Mouse (Mus musculus) adrenal gland, adult 2 months (tissue): Measurements from ENCODE around the gene Apc2. TPM values are rescaled to one million over a fixed set of nuclear protein-coding genes. Genes with fewer than 3 reads are reported as not detected.

Source experiments
- DNase-seq: peaks from one replicate; pipeline ENCODE4 v3.0.0; 2021
- polyA plus RNA-seq: library from polyadenylated mRNA; depleted of rRNA; stranded (reverse); fragments of >200 nt; gene quantifications from 2 replicates; pipeline ENCODE4 v1.2.3, GENCODE M21; 2012
- total RNA-seq, 2 experiments: library from RNA; stranded (reverse); gene quantifications; 2 replicates each; pipeline ENCODE4 v1.2.3; 2021

Gene Apc2
- total and polyA plus RNA-seq, 3 experiments: 0.72 to 3.0 (median 2.5) TPM

- DNase-seq: no peak
Measured at GRCm38 (mm10) chr10:80294311-80294710, 1.5 kb upstream of the Apc2 start.

- DNase-seq: no peak
Measured at GRCm38 (mm10) chr10:80294788-80295303, 931 bp upstream of the Apc2 start.

GRCm38 (mm10) chr10:80296824-80297223 lies 1.0 kb downstream of the Apc2 start:
- DNase-seq: no peak

- DNase-seq: no peak
Measured at GRCm38 (mm10) chr10:80297526-80298133, 1.9 kb downstream of the Apc2 start.

GRCm38 (mm10) chr10:80298571-80299281 lies 2.9 kb downstream of the Apc2 start:
- DNase-seq: no peak

- DNase-seq: no peak
Measured at GRCm38 (mm10) chr10:80299301-80299700, 3.5 kb downstream of the Apc2 start.

GRCm38 (mm10) chr10:80299824-80300223 lies 4.0 kb downstream of the Apc2 start:
- no peak for DNase-seq

GRCm38 (mm10) chr10:80300672-80301181 lies 5.0 kb downstream of the Apc2 start:
- DNase-seq: no peak

- DNase-seq: no peak
Measured at GRCm38 (mm10) chr10:80301256-80302081, 5.7 kb downstream of the Apc2 start.

GRCm38 (mm10) chr10:80302082-80302355 lies 6.2 kb downstream of the Apc2 start:
- DNase-seq: no peak

- peak; percentile 78 for DNase-seq
Measured at GRCm38 (mm10) chr10:80302471-80302881, 6.7 kb downstream of the Apc2 start.

- DNase-seq: no peak
Measured at GRCm38 (mm10) chr10:80304458-80304857, 8.7 kb downstream of the Apc2 start.

- DNase-seq: no peak
Measured at GRCm38 (mm10) chr10:80304862-80305261, 9.1 kb downstream of the Apc2 start.

- DNase-seq: no peak
Measured at GRCm38 (mm10) chr10:80311560-80311959, 15.8 kb downstream of the Apc2 start.

GRCm38 (mm10) chr10:80312586-80313504 lies 17.1 kb downstream of the Apc2 start:
- no peak for DNase-seq

GRCm38 (mm10) chr10:80313627-80314201 lies 17.9 kb downstream of the Apc2 start:
- DNase-seq: no peak

- no peak for DNase-seq
Measured at GRCm38 (mm10) chr10:80314494-80315001, 18.8 kb downstream of the Apc2 start.

- DNase-seq: no peak
Measured at GRCm38 (mm10) chr10:80315315-80315714, 19.5 kb downstream of the Apc2 start.

- DNase-seq: no peak
Measured at GRCm38 (mm10) chr10:80316359-80316781, 20.6 kb downstream of the Apc2 start.

GRCm38 (mm10) chr10:80317011-80317410 lies 21.2 kb downstream of the Apc2 start:
- DNase-seq: no peak

- peak; percentile 93 for DNase-seq
Measured at GRCm38 (mm10) chr10:80320340-80320760, 24.6 kb downstream of the Apc2 start, which contains the start of gene 2310011J03Rik. 2310011J03Rik (minus strand) TSS chr10:80320537.
